Mouse (Mus musculus) kidney, postnatal 14 days (tissue): ENCODE measurements around the gene Ddr1.

Experiments
- DNase-seq: peaks from one replicate; pipeline ENCODE4 v3.0.0; 2022; ENCODE audit warnings: mixed read lengths

Ddr1 gene

DNA sequence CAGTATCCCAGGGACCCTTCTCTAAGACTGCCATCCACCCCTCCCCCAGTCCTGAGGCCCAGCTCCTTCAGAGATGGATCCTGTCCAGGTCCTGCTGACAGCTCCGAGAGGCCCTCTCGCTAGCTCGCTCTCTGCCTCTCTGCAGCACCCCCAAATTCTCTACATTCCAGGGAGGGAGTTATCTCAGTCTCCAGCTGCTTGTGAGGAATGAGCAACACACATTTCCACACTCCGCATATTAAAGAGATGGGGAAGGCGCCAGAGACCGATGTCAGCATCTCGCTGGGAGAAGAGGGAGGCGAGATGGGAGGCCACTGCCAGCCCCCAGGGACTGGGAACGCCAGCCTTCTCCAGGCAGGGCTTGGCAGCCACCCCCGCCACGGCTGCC, 15.9 kb upstream of the Ddr1 start:
- DNase-seq: peak; percentile 62

GRCm38 (mm10) chr17:35719616-35720339, 15.4 kb upstream of the Ddr1 start:
- DNase-seq: no peak

- no peak for DNase-seq
Measured at GRCm38 (mm10) chr17:35717080-35717479, 12.7 kb upstream of the Ddr1 start.

DNA sequence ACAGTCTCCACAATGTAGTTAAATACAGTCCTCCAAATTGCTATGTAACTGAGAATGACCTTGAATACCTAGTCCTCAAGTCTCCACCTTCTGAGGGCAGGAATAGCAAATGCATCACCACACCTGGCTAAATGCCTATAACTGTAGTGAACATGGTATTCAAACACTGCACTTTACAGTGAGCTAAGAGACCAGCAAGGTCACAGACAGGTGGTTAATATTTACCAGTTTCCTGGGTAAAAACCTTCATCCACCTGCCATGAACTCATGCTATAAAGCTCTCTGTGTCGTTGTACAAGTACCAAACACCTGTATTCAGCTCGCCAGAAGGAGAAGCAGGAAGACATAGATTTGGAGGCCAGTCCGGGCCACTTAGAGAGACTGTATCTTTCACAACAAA, 11.7 kb upstream of the Ddr1 start:
- peak; percentile 76 for DNase-seq

DNA sequence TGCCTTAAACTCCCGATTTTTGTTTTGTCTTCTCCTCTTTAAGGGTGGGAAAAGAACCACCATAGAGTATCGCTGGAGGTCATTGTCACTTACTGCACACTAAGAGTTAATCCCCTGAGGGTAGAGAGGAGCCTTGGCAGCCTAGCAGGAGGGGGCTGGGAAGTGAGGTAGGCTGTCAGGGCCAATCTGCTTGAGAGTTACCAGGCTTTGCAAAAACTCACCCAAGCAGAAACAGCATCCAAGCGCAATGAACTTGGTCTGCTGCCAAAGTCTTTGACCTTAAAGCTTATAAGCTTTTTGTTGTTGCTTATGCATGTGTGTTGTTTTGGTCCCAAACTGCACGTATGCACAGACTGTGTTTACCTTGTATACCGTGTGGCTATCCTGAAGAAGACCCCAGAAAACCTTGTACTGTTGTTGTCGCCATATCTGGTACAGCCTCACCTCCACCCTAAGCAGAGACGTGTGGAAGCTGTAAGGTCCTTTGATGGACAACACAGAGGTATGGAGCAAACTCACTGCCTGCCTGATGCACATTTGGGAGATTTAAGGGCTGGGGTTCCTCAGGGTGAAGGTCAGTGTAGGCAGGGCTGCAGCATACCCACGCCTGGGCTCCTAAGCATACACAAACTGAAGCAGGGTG, 6.4 kb upstream of the Ddr1 start:
- DNase-seq: peak; percentile 88

DNA sequence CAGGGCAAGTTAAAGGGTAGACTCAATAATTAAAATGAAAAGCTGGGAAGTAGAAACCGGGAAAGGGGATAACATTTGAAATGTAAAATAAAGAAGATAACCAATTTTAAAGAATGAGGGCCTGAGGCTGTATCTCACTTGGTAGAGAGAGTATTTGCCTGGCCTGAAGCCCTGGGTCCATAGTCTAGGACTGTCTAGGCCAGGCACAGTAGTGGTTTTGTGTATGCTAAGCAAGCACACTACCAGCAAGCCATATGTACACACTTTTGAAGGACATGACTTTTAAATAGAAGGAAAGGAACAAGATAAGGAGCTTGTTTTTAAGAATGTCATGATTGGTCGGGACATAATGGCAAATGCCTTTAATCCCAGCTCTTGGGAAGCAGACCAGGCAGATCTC, 4.2 kb upstream of the Ddr1 start:
- DNase-seq: no peak

- DNase-seq: peak; percentile 60
Measured at GRCm38 (mm10) chr17:35707929-35708328, 3.5 kb upstream of the Ddr1 start.

GRCm38 (mm10) chr17:35705836-35706235, 1.4 kb upstream of the Ddr1 start:
- DNase-seq: peak; percentile 60

- DNase-seq: peak; percentile 66
Measured at GRCm38 (mm10) chr17:35703751-35704271, 610 bp downstream of the Ddr1 start.

DNA sequence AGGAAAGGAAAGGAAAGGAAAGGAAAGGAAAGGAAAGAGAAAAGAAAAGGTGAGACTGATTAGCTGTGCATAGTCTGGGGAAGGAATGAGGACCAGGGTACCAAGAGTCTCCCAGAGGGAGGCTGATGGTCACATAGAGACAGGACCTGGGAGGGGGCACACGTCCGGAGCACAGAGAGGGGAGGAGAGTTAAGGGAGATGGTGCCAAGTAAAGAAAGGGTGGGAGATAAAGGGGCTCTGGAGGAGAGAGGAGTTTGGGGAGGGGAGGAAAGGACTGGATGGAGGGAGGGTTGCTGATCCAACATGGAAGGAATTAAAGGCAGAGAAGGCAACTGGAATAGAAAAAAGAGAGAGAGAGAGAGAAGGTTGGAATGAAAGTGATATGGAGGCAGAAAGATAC, 1.4 kb downstream of the Ddr1 start:
- DNase-seq: no peak

DNA sequence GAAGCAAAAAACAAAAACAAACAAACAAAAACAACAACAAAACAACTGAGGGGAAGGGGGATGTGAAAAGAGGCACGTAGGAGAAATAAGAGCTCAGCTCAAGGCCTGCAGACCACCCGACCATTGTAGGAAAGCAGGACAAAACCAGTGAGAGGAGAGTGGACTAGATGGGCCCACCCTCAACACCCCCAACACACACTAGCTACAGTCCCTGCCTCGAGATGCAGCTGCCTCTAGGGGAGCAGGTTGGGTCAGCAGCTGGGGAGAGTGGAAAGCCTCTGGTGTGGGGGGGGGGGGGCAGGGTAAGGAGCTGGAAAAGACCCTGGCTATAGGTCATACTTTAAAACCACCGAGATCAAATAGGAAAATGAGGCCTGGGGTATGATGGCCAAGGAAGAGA, 1.8 kb downstream of the Ddr1 start:
- no peak for DNase-seq

DNA sequence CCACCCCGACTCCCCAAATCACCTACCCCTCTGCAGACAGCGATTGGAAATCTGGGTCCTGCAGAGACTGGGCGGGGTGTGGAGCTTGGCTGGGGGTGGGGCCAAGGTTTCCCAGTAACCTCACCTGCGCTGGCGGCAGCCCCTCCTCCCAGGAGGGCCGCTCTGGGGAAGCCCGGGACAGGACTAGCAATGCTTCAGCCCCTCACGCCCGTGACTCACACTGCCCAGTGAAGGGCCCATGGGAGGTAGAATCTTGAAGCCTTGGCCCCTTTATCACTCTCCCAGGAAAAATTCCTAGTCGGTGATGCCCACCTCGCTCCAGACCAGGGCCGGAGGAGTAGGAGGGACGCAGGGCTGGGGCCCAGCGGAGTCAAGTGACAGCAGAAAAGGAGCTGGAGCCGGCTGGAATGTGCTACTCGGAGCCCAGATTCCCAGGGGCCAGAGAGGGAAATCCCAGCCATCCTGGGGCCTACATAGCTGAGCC, 2.4 kb downstream of the Ddr1 start:
- DNase-seq: peak; percentile 89

GRCm38 (mm10) chr17:35701203-35701977, 3.0 kb downstream of the Ddr1 start:
- peak; percentile 41 for DNase-seq

DNA sequence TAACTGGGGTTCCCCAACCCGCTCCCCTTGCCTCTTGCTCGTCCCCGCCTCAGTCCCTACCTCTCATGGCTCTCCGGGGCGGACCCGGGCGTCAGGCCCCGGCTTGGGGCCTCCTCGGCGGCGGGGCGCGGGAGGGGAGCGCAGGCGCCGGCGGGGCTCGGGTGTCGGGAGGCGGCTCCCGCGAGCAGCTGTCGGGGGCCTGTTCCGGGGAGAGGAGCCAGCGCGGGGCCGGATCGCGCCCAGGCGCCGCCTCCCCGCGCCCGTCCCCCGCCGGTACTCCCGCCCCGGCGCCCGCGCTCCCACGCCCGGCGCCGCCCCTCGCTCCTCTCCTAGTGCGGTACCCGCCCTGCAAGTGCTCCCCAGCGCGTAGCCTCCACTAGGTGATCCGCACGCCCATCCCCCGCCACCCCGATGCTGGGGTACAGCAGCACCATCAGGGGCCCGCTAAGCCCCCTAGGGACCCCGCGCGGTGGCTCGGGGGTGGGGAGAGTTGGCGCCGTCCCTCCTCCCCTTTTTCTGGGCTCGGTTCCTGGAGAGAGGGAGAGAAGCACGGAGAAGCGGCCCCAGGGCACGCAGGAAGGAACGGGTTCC, 4.0 kb downstream of the Ddr1 start:
- peak; percentile 91 for DNase-seq

DNA sequence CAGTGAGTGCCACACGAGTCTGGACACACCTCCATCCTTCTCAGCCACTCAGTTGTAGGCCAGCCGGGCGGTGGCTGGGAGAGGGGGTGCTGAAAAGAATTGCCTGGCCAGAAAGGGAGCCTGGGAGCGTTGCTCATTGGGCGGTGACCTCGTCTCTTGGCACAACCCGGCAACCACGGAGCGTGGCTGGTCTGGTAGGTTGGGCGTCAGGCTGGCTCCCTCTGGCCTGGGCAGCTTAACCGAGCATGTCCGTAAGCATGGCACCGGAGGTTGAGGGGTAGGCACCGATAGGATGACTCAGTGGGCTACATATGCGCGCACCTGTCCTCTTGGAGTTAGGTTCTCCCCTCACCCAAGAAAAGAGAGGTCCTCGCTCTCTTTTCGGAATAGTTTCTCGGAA, 4.5 kb downstream of the Ddr1 start:
- peak; percentile 90 for DNase-seq

GRCm38 (mm10) chr17:35698501-35698883, 5.9 kb downstream of the Ddr1 start:
- DNase-seq: no peak

DNA sequence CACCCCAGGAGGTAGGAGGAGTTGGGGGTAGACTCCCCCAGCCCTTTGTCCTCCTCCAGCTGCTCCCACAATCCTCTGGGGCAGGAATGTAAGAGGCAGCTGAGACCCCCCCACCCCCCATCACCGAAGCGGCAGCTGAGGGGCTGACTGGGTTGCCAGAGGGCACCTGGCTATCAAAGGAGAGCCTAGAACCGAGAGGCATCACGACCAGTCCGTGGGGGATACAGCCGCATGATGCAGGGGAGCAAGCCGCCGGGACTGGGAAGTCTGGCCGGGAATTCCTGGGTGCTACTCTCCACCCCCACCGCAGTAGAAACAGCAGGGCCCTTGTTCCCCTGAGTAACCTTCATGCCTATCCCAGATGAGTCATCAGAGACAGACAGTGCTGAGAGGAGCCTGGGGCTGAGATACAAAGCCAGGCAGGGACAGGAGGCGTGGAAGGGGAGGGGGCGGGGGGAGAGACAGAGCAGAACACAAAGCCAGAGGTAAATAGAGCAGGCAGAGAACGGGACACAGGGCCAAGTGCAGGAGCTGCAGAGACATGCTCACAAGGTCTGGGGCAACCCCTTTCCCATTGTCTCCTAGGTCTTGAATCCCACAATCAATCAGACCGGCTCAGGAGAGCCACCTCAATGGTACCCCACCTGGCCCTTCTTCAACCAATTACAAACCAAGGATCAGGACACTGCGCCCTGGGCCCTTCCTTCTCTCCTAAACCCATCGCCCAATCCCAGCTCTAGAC, 6.5 kb downstream of the Ddr1 start:
- DNase-seq: peak; percentile 34

DNA sequence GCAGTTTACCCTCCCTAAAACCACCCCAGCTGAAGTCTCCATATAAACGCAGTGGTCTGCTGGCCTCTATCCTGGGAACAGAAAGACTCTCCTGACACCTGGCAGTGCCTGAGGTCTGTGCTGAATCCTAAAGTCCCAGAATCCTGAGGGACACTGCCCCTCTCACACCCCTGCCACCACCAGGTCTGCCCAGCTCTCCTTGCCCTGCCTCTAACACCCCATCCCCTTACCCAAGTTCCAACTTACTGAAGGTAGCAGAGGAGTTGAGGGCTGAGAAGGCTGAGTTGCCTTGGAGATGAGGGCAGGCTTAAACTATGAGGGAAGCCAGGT, 7.0 kb downstream of the Ddr1 start:
- DNase-seq: no peak

GRCm38 (mm10) chr17:35696691-35697090, 7.7 kb downstream of the Ddr1 start:
- no peak for DNase-seq

DNA sequence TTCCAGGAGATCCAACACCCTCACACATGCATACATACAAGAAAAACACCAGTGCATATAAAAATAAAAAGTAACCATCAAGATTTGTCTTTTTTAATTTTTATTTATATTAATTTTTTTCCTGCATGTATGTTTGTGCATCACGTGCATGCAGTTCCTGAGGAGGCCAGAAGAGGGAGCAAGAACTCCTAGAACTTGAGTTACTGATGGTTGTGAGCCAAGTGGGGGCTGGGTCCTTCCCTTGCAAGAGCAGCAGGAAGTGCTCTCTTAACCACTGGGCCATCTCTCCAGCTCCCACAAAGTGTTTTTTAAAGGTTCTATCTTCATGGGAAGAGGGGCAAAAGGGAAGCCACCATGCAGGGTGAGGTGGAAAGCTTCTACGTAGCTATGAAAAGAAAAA, 9.1 kb downstream of the Ddr1 start:
- DNase-seq: peak; percentile 56

DNA sequence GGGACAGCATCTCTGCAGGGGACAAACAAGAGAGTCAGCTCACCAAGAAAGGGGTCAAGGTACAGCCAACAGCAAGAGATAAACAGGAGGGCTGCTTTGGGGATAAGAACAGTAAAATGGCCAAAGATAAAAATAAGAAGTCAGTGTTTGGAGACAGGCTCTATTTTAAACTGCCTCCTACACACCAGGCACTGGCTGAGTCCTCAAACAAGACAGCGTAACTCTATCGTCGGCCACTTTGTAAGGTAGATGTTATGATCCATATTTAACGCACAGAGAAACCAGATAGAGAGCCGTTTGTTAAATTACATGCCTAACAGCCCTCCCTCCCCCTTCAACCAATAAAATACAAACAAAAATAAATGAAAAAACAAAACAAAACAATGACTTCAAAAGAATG, 10.5 kb downstream of the Ddr1 start:
- no peak for DNase-seq

- no peak for DNase-seq
Measured at GRCm38 (mm10) chr17:35692368-35692767, 12.1 kb downstream of the Ddr1 start.

DNA sequence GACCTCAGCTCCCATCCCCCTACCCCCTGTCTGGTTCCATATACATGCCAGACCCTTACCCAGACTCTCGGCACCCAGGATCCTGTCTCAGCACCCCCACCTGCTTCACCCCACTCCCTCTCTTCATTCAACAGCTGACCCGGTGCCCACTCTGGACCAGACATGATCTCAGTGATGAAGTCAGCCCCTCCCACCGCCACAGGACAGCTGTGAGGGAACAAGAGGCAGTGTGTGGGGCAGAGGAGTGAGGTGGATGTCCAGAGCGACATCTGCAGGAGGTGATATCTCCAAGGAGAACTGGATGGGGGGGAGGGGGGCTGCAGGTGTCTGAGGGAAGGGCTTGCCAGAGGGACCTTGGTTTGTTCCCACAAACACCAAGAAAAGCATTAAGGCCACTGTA, 12.6 kb downstream of the Ddr1 start:
- no peak for DNase-seq
